Mouse (Mus musculus) layer of hippocampus, postnatal 25 days (tissue): ENCODE data around the gene Xrcc1. TPM values are rescaled to one million over a fixed set of nuclear protein-coding genes. Genes with fewer than 3 reads are reported as not detected.
A peak's percentile ranks its signal among the peaks of the same experiment; 100 is the strongest.

ENCODE experiments used
- DNase-seq, 2 experiments: peaks; one replicate each; pipeline ENCODE4 v3.0.0; 2022; ENCODE audit warnings: mixed read lengths in 2 of 2, low spot score in 1 of 2; ENCODE audit errors: extremely low spot score in 1 of 2
- total RNA-seq, 2 experiments: library from RNA; stranded (reverse); gene quantifications; 2 replicates each; pipeline ENCODE4 v1.2.3; 2021

The Xrcc1 gene
- total RNA-seq, 2 experiments from 2014 or later = 34.8 to 43.0 TPM

- no peak for DNase-seq
Measured at GRCm38 (mm10) chr7:24525686-24526420, 20.2 kb upstream of the Xrcc1 start.

GRCm38 (mm10) chr7:24528861-24529260, 17.2 kb upstream of the Xrcc1 start:
- no peak for DNase-seq

- DNase-seq = no peak
Measured at GRCm38 (mm10) chr7:24529580-24529979, 16.5 kb upstream of the Xrcc1 start.

- peak; percentile 95 to 98 for DNase-seq
Measured at GRCm38 (mm10) chr7:24530062-24530931, 15.8 kb upstream of the Xrcc1 start, which contains the start of gene Irgq. Gene Irgq (plus strand): TSS chr7:24530689.

DNA sequence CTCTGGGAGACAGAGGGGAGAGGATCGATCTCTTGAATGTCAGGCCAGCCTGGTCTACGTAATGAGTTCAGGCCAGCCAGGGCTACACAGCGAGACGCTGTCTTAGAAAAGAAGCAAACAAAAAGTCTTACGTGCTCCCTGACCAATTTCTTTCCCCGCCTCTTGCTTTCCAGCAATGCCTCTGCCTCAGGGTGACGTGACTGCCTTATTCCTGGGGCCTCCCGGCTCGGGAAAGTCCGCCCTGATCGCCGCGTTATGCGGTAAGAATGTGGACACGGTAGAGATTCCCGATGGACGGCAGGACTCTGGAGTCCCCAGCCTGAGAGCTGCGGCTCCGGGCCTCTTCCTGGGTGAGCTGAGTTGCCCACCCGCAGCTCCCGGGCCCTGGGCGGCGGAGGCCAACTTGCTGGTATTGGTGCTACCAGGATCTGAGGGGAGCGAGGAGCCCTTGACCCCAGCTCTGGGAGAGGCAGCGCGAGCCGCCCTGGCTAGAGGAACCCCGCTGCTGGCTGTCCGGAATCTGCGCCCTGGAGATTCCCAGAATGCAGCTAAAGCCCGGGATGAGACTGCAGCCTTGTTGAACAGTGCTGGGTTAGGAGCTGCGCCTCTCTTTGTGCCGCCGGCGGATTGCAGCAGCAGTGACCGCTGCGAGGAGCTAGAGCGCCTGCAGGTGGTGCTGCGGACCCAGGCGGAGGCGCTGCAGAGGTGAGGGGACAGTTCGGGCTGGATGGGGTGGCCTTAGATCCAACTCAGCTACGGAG, 14.7 kb upstream of the Xrcc1 start:
- DNase-seq = peak; percentile 56 to 66

GRCm38 (mm10) chr7:24533031-24533571, 13.0 kb upstream of the Xrcc1 start:
- no peak for DNase-seq

GRCm38 (mm10) chr7:24533806-24534205, 12.3 kb upstream of the Xrcc1 start:
- DNase-seq = no peak

DNA sequence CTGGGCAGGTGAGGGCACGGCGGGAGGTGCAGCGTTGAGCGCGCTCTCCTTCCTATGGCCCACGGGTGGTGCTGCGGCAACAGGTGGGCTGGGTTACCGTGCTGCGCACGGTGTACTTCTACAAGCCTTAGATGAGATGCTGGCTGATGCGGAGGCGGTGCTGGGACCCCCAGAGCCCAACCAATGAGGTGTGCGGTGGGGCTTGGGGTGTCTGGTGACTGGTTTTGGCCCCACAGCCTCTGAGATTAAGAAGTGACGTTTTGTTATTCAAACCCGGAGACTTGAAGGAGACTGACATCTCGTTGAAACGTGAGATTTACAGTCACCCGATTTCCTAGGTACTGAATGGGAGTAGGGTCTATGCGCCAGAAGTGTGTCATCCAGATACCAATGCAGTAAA, 11.8 kb upstream of the Xrcc1 start:
- DNase-seq = no peak

GRCm38 (mm10) chr7:24537081-24537480, 9.0 kb upstream of the Xrcc1 start:
- no peak for DNase-seq

DNA sequence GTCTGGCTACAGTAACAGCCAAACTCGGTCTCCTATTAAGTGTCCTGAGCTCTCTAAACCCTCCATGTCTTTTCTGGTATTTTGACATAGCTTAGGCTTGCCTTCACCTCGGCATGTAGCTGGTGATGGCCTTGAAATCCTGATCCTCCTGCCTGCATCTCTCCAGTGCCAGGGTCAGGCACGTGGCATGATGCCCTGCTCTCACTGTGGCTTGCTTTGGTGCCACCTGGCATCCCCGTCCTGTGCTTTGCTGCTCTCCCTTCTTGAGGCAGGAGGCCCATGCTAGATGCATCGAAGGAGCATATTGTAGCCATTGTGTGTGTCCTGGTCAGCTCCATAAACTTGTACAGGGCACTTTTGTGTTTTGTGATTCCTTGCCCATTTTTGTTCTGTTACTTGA, 8.5 kb upstream of the Xrcc1 start:
- DNase-seq = no peak

DNA sequence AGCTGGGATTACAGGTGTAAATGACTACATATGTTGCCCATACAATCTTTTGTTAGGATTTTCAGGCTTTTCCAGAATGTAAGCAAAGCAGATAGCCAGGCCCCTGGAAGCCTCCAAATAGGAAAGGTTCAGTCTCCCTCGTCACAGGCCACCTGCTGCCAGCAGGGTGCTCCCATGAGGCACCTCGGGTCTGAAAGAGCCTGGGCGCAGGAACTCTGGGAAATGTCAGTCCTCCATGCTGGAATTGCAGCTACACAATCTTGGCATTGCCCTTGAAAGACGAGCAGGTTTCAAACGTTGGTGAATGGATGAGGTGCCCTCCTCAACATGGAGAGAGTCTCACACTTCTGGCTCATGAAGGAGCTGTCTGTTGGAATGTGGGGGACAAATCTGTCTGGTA, 7.9 kb upstream of the Xrcc1 start:
- no peak for DNase-seq

DNA sequence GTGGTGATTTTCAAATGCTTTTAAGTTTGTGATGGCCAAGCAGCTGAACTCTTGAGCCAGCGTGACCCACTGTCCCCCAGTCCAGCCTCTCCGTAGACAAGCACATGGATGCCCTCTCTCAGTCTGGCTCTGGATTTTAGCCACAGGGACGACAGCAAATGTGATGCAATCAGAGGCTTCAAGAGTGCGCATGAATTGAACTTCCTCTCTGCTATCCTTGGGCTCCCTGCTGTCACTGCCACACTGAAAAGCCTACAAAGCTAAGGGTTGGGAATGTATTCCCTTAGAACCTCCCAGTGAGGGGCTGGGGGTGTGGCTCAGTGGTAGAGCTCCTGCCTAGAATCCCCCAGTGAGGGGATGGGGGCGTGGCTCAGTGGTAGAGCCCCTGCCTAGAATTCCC, 7.4 kb upstream of the Xrcc1 start:
- no peak for DNase-seq

DNA sequence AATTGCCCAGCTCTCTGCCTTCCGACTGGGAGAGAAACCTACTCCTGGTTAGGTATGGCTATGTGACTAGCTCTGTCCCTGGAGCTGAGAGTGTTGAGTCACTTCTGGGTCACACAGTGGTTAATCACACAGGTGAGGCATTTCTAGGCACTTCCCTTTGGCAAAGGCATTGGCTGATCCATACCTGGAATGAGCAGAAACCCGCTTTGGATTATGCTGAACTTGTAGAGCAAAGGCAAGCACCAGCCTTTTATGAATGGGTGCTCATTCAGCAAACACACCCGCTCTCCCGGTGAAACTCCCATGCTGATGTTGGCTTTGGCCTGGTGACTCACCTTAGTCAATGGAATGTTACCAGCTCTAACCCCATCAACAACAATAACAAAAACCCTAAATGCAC, 6.4 kb upstream of the Xrcc1 start:
- DNase-seq = no peak

- no peak for DNase-seq
Measured at GRCm38 (mm10) chr7:24544506-24544905, 1.6 kb upstream of the Xrcc1 start.

GRCm38 (mm10) chr7:24546634-24547389, 723 bp downstream of the Xrcc1 start:
- DNase-seq = peak; percentile 95 to 96

DNA sequence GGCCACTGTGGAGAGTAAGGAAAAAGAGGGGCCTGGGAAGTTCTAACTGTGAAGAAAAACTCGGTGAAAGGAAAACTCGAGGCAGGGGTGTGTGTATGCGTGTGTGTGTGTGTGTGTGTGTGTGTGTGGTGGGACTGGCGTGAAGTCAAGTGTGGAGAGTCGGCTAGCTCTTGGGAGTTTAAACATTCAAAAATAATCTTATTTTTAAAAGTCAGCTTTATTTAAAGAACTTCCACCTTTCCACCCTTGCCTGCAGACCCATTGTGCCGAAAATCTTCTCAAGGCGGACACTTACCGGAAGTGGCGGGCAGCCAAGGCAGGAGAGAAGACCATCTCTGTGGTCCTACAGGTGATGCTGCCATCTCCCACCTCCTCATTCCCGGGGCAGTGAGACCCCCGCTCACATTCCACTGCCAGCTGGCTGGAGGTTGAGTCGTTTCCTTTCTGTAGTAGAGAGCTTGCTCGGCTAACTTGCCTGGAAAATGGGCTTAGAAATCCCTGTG, 1.5 kb downstream of the Xrcc1 start:
- no peak for DNase-seq

DNA sequence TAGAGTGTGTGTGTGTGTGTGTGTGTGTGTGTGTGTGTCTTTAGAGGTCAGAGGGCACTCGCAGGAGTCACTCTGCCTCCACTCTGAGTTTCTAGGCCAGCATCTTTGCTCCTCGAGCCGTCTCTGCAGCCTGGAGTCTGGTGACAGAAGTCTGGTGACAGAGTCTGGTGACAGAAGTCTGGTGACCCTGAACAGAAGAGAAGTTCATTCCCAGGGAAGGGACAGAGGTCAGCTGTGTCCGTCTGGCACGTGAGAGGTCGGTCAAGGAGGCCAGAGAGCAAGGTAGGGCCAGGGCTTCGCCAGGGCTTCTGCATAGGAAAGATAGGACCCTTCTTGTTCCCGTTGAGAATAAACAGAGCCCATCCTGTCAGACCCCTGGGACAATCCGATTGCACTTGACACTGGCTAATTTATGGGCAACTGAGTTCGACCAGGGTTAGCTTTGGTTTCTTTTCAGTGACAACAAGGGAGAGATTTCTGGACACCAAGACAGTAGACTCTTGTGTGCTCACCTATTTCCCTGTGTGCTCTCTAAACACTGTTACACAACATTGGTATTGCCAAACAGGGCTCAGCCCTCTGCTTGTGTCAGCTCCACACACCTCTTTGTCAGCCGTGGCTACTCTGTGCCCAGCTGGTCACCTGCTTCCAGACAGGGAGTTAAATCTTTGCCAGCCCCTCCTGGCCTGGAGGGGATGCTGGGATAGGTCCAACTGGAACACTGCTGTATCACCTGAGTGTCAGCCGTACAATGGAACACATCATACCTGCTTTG, 6.1 kb downstream of the Xrcc1 start:
- no peak for DNase-seq

- no peak for DNase-seq
Measured at GRCm38 (mm10) chr7:24555786-24556185, 9.7 kb downstream of the Xrcc1 start.

GRCm38 (mm10) chr7:24561450-24561849, 15.4 kb downstream of the Xrcc1 start:
- DNase-seq = no peak
